13 mouse cellular contexts compared by ENCODE assay signal in genomic region chr4:62567696-62568095, GRCm38 (mm10).
DNase-seq lines count a peak whose midpoint lies in the region.
"Had no signal": no experiment of that assay in that cellular context is flagged by ENCODE, and none has a peak within 500 bp of the region (broad histone marks: within the 10 kb centered on the region; RNA-seq: fewer than 3 reads in every experiment).

No protein-coding gene starts in this region.

- peak; percentile 41 for DNase-seq in NIH3T3 (ENCODE audit: low read depth)
- DNase-seq in cerebellum, adult 11 months: peak; percentile 45
- DNase-seq in cerebellum, adult 8-10 months: peak; percentile 53
- DNase-seq in cerebellum, postnatal 14 days: peak; percentile 61 to 76
- no peak for DNase-seq in layer of hippocampus, adult 9-10 months (ENCODE audit: low spot score)
- DNase-seq in lung, postnatal 4 days: no peak
- no peak for DNase-seq in thymus, postnatal 14 days
- no peak for DNase-seq in thymus, postnatal 25 days
- DNase-seq: adrenal gland, postnatal 14 days; gastrocnemius, postnatal 10 days; heart, adult 18-20 months; heart, postnatal 14 days; kidney, adult 8-10 months had no signal

Comparison
In these comparisons a context has a peak if more than half of its experiments do, and no peak if none do; other contexts are left out.
1. DNase-seq: peak in NIH3T3 (single experiment), cerebellum, adult 11 months (single experiment), cerebellum, adult 8-10 months (single experiment) and cerebellum, postnatal 14 days (2 of 2); none in layer of hippocampus, adult 9-10 months (single experiment), lung, postnatal 4 days (0 of 2), thymus, postnatal 14 days (single experiment) and thymus, postnatal 25 days (single experiment).